Mouse (Mus musculus): Measurements from ENCODE around the gene Anxa4.
A peak's percentile ranks its signal among the peaks of the same experiment; 100 is the strongest.

Anxa4 gene

DNA sequence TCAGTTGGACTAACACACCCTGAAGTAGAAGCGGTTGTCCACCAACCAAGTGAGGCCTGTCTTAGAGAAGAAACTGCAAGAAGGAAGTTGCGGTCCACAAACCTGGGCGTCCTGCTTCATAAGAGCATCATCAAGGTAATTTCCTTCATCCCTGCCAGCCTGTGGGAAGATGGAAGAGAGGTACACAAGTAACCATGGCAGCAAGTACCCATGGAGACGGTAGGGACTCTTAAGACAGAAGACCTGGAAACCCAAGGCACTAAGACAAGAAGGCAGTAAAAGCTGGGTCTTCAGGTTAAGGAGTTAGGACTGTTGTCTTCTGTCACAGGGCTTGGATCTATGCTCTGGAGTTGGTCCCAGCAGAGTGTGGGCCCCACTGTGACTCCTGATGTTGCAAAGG, 42.4 kb downstream of the Anxa4 start:
- DNase-seq: no peak

- DNase-seq: no peak
These were observed 43.6 kb downstream of the Anxa4 start for GRCm38 (mm10) chr6:86749817-86750216.

DNA sequence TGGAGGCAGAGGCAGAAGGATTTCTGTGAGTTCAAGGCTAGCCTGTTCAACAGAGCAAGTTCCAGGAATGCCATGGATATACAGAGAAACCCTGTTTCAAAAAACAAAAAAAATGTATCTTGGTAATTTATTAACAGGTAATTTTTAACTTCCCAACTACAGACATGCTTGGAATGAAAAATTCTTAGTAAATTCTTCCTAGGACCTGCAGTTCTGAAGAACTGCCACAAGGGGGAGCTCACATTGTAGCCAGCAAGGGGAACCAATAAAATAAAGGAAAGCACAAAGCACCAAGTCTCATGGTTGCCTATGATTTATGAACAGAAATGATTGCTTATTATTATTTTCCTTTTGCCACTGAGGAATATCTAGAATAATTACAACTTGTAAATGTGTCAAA, 46.2 kb downstream of the Anxa4 start:
- DNase-seq: no peak

DNA sequence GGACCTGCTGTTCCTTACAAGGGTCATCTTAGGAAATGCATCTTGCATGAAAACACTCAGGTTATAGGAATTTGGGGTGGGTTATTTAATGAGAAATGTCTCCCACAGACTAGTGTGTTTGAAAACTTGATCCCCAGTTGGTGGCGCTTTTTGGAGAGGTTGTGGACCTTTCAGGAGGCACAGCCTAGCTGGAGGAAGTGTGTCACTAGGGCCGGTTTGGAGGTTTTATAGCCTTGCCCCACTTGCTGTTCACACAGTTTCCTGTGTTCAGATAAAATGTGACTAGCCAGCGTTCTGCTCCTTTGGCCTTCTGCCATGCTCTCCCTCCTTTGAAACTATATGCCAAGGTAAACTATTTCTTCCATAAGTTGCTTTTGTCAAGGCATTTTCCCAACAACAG, 52.7 kb downstream of the Anxa4 start:
- no peak for DNase-seq

GRCm38 (mm10) chr6:86736830-86737229, 56.6 kb downstream of the Anxa4 start:
- no peak for DNase-seq

GRCm38 (mm10) chr6:86736313-86736712, 57.1 kb downstream of the Anxa4 start:
- DNase-seq: peak; percentile 18

GRCm38 (mm10) chr6:86733183-86733876, 60.1 kb downstream of the Anxa4 start, which contains the start of gene Gmcl1:
Gene Gmcl1 (minus strand): TSS chr6:86733383.
- peak; percentile 94 for DNase-seq

GRCm38 (mm10) chr6:86732276-86733173, 60.9 kb downstream of the Anxa4 start:
- peak; percentile 42 for DNase-seq

- DNase-seq: no peak
These were observed 64.7 kb downstream of the Anxa4 start for GRCm38 (mm10) chr6:86728711-86729110.

GRCm38 (mm10) chr6:86721977-86722376, 71.4 kb downstream of the Anxa4 start:
- no peak for DNase-seq

GRCm38 (mm10) chr6:86708072-86708774, 85.2 kb downstream of the Anxa4 start:
- DNase-seq: no peak

GRCm38 (mm10) chr6:86702577-86702976, 90.8 kb downstream of the Anxa4 start:
- DNase-seq: no peak

- no peak for DNase-seq
These were observed 95.5 kb downstream of the Anxa4 start for GRCm38 (mm10) chr6:86697903-86698302.

GRCm38 (mm10) chr6:86696213-86696612, 97.2 kb downstream of the Anxa4 start:
- DNase-seq: no peak

- no peak for DNase-seq
These were observed 98.9 kb downstream of the Anxa4 start for GRCm38 (mm10) chr6:86694465-86694864.

GRCm38 (mm10) chr6:86689671-86690070, 103.7 kb downstream of the Anxa4 start:
- no peak for DNase-seq

DNA sequence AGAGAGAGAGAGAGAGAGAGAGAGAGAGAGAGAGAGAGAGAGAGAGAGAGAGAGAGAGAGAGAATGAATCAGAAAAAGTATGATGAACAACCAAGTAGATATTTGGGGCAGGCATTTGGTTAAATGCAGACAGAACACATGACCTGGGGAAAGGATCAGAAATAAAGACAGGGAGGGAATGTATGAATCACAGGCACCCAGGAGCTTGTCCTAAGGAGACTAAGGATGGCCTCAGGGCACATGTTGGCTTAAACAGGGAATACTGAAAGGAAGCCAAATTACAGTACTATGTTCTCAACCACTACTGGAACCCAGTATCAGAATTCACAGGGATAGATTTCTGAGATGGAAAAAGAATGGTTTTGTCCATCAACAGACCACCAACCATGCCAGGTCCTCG, 106.4 kb downstream of the Anxa4 start:
- no peak for DNase-seq
